Mouse (Mus musculus) heart, embryonic 13.5 days (tissue): ENCODE measurements around the gene Dot1l. TPM values are rescaled to one million over a fixed set of nuclear protein-coding genes. Genes with fewer than 3 reads are reported as not detected.
"Not testable (repeated sequence)": the region's sequence is repeated elsewhere in the genome, so short reads cannot be mapped to it uniquely, and the experiment has no call there.

Experiments
- ATAC-seq: fragments of 200-750 bp; cut with Nextera tagmentation; 2 replicates; pipeline ENCODE4 v1.8.0; 2017; ENCODE audit warnings: moderate TSS enrichment; ENCODE audit not compliant: insufficient number of reproducible peaks, low FRiP score, low TSS enrichment; ENCODE audit errors: extremely low read depth
- H3K27ac ChIP-seq: fragments of 300-500 bp; sonication (generic); replicated peaks from 2 replicates; pipeline ENCODE4 v1.5.1; 2015; ENCODE audit warnings: moderate library complexity, mild to moderate bottlenecking, inconsistent platforms
- H3K27me3 ChIP-seq: fragments of 300-500 bp; sonication (generic); replicated peaks from 2 replicates; pipeline ENCODE4 v1.6.1; 2015; ENCODE audit warnings: mild to moderate bottlenecking, inconsistent platforms
- H3K36me3 ChIP-seq: fragments of 300-500 bp; sonication (generic); 2 replicates; pipeline ENCODE4 v1.6.1; 2015; ENCODE audit warnings: mild to moderate bottlenecking, inconsistent platforms
- H3K4me1 ChIP-seq: fragments of 300-500 bp; sonication (generic); 2 replicates; pipeline ENCODE4 v1.6.1; 2015; ENCODE audit warnings: inconsistent platforms
- H3K4me2 ChIP-seq: fragments of 300-500 bp; sonication (generic); 2 replicates; pipeline ENCODE4 v1.6.1; 2015; ENCODE audit warnings: inconsistent platforms, mild to moderate bottlenecking, moderate library complexity
- H3K4me3 ChIP-seq: fragments of 300-500 bp; sonication (generic); 2 replicates; pipeline ENCODE4 v1.5.1; 2015; ENCODE audit warnings: moderate library complexity, mild to moderate bottlenecking, inconsistent platforms
- H3K9ac ChIP-seq: fragments of 300-500 bp; sonication (generic); 2 replicates; pipeline ENCODE4 v1.6.1; 2015; ENCODE audit warnings: inconsistent platforms, mild to moderate bottlenecking, moderate library complexity
- H3K9me3 ChIP-seq: fragments of 300-500 bp; sonication (generic); 2 replicates; pipeline ENCODE4 v1.6.1; 2016; ENCODE audit warnings: inconsistent platforms
- WGBS: fragments of 180-500 bp; shearing (Covaris S2); methylation state at CpG from one replicate; pipeline ENCODE4 v1.1.7; 2015; ENCODE audit warnings: mixed read lengths; 5-methylcytosine and 5-hydroxymethylcytosine counted together
- polyA plus RNA-seq: library from polyadenylated mRNA; unstranded; fragments of >200 nt; fragmentation: Nextera tagmentation; extraction: Ambion mirVana; gene quantifications from 2 replicates; pipeline ENCODE4 v1.2.1, GENCODE M21; 2015

The Dot1l gene
- polyA plus RNA-seq, 1 experiment from 2014 or later: 17.9 TPM

GRCm38 (mm10) chr10:80814800-80815199 lies 59.8 kb downstream of the Dot1l start:
- 59% methylated on average over 7 of the region's 7 CpGs for WGBS
- Histone ChIP-seq H3K4me2 (no peak overlapping the region), H3K4me3 (no peak overlapping the region), H3K9ac (no peak overlapping the region), H3K9me3 (no peaks in the 10 kb centered on the region), H3K27me3 (peaks cover 19% of the 10 kb centered on the region), H3K27ac (no peak overlapping the region), H3K36me3 (no peaks in the 10 kb centered on the region), H3K4me1 (peaks cover 20% of the 10 kb centered on the region)
- ATAC-seq: no peak

DNA sequence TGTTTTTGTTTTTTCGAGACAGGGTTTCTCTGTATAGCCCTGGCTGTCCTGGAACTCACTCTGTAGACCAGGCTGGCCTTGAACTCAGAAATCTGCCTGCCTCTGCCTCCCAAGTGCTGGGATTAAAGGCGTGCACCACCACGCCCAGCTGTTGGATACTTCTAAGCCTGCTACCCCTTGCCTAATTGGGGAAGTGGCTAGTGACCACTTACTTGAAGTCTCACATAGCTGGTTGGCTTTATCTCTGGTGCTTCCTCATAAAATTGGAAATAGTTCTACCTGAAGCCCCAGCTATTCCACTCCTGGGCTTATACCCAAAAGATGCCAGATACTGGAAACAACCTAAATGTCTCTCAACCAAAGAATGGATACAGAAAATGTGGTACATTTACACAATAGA lies 61.3 kb downstream of the Dot1l start:
- not testable (repeated sequence) for ATAC-seq, H3K36me3 ChIP-seq, H3K4me3 ChIP-seq, H3K9ac ChIP-seq, H3K9me3 ChIP-seq, H3K27ac ChIP-seq, H3K4me2 ChIP-seq
- peaks cover 11% of the 10 kb centered on the region; the same call in 1 of the 2 replicates for H3K27me3 ChIP-seq
- whole genome bisulfite sequencing: 79% methylated on average over 3 of the region's 3 CpGs
- H3K4me1 ChIP-seq: peaks cover 12% of the 10 kb centered on the region; the same call in 1 of the 2 replicates

DNA sequence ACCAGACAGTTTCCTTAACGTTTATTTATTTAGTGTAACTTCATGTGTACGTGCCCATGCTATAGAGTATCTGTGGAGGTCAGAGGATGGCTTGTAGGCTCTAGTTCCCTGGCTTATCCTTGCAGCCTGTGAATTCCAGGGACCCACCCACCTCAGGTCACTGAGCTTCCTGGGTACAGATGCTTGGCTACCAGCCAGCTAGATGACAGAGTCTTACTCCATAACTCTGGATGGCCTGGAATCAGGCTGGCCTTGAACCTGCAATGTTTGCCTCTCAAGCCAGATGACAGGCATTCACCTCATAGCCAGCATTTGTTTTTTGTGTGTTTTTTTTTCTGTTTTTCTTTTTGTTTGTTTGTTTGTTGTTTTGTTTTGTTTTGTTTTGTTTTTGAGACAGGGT lies 62.2 kb downstream of the Dot1l start:
- H3K36me3 ChIP-seq: no peaks in the 10 kb centered on the region
- 49% methylated on average over 2 of the region's 2 CpGs for WGBS
- no peak overlapping the region for H3K4me3 ChIP-seq
- H3K9me3 ChIP-seq: no peaks in the 10 kb centered on the region
- no peak overlapping the region for H3K27ac ChIP-seq
- H3K9ac ChIP-seq: no peak overlapping the region
- no peak for ATAC-seq
- peaks cover 11% of the 10 kb centered on the region; the same call in 1 of the 2 replicates for H3K27me3 ChIP-seq
- peaks cover 10% of the 10 kb centered on the region; the same call in 1 of the 2 replicates for H3K4me1 ChIP-seq
- no peak overlapping the region for H3K4me2 ChIP-seq

- not testable (repeated sequence) for ATAC-seq, H3K27me3 ChIP-seq, H3K4me3 ChIP-seq, H3K4me1 ChIP-seq, H3K9ac ChIP-seq, H3K9me3 ChIP-seq, H3K36me3 ChIP-seq, H3K4me2 ChIP-seq, H3K27ac ChIP-seq
- 81% methylated on average over 7 of the region's 7 CpGs for WGBS
Measured at GRCm38 (mm10) chr10:80817955-80818354, 62.9 kb downstream of the Dot1l start.

DNA sequence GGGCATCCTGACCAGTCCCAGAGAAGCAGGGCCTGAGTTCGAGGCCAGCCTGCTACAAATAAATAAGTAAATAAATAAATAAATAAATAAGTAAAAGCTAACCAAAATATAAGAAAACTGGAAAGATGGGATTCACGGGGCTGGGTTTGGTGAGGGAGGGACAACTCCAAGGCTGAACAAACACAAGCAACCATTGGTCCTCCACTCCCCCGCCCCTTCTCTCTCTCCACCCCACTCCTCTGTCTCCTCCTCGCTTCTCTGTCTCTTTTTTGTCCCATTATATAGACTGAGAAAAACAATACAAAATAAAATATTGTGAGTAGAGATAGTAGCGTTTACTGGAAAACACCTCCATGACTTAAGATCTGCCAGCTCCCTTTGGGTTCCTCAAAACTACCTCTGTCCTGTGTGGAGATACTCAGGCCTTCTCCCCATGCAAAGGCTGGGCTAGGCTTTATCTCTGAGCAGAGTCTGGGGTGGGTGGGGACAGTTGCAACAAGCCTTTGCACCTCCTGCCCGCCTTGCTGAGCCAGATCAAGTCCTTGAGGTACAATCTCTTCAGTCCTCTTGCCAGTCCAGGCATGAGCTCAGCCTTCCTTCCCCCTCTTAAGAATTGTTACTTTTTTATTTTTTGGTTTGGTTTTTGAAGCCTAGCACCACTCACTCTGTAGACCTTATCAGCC lies 63.7 kb downstream of the Dot1l start:
- WGBS: 52% methylated on average over 6 of the region's 6 CpGs
- no peak for ATAC-seq

DNA sequence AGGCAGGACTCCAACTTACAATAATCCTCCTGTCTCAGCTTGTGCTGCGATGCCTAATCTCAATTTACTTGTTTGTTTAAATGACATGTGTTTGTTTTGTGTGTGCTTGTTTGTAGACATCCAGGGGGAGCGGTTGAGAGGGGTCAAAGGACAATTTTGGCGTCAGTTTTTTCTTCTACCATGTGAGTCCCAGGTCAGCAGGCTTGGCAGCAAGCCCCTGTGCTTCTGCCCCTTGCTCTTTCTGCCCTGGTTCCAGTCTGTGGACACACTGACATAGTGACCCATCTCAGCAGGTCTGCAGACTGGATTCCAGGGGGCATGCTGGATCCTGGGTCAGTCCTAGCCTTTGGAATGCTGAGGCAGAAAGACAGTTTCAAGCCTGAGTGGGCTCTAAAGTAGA lies 64.4 kb downstream of the Dot1l start:
- Histone ChIP-seq H3K27ac (no peak overlapping the region), H3K4me3 (no peak overlapping the region), H3K4me2 (no peak overlapping the region), H3K9me3 (no peaks in the 10 kb centered on the region), H3K27me3 (no peaks in the 10 kb centered on the region), H3K36me3 (no peaks in the 10 kb centered on the region), H3K9ac (no peak overlapping the region; the same call in 1 of the 2 replicates), H3K4me1 (0 out of 2 replicates have a peak, but pooled peaks cover 7% of the 10 kb centered on the region)
- no peak for ATAC-seq
- 52% methylated on average over 3 of the region's 3 CpGs for WGBS

More for the DNA sequence above, 63.7 kb downstream of the Dot1l start:
- H3K4me2 ChIP-seq: no peak overlapping the region
- H3K4me3 ChIP-seq: no peak overlapping the region
- no peak overlapping the region for H3K27ac ChIP-seq
- no peaks in the 10 kb centered on the region for H3K27me3 ChIP-seq
- H3K36me3 ChIP-seq: no peaks in the 10 kb centered on the region
- H3K4me1 ChIP-seq: 0 out of 2 replicates have a peak, but pooled peaks cover 4% of the 10 kb centered on the region
- H3K9me3 ChIP-seq: no peaks in the 10 kb centered on the region
- H3K9ac ChIP-seq: 0 out of 2 replicates have a peak overlapping the region, but pooled peaks have one; percentile 47

GRCm38 (mm10) chr10:80821991-80822390 lies 67.0 kb downstream of the Dot1l start:
- Histone ChIP-seq H3K4me1 (0 out of 2 replicates have a peak, but pooled peaks cover 7% of the 10 kb centered on the region), H3K27ac (no peak overlapping the region), H3K4me2 (no peak overlapping the region), H3K27me3 (no peaks in the 10 kb centered on the region), H3K9ac (no peak overlapping the region), H3K4me3 (no peak overlapping the region), H3K36me3 (no peaks in the 10 kb centered on the region), H3K9me3 (no peaks in the 10 kb centered on the region)
- no peak for ATAC-seq
- 46% methylated on average over 2 of the region's 2 CpGs for WGBS

DNA sequence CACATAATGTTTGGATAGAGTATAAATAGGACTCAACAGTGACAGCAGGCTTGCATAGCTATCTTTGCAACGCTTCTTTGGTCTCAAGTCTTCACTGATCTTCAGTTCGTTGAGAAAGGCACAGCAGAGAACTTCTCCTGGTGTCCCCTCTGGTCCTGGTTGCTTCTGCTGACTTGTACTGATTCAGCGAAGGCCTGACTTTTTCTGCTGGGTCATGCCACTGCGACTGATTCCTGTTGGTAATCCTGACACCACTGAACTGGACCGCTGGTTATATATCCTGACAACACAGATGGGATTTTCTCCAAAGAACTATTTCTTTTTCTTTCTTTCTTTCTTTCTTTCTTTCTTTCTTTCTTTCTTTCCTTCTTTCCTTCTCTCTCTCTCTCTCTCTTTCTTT lies 67.5 kb downstream of the Dot1l start:
- H3K27me3 ChIP-seq: no peaks in the 10 kb centered on the region
- 77% methylated on average over 5 of the region's 5 CpGs for WGBS
- no peak for ATAC-seq

GRCm38 (mm10) chr10:80823316-80823715 lies 68.3 kb downstream of the Dot1l start:
- Histone ChIP-seq H3K4me1 (peaks cover 16% of the 10 kb centered on the region), H3K36me3 (peaks cover 6% of the 10 kb centered on the region), H3K9ac (no peak overlapping the region), H3K9me3 (no peaks in the 10 kb centered on the region), H3K4me3 (no peak overlapping the region), H3K27ac (no peak overlapping the region), H3K4me2 (no peak overlapping the region), H3K27me3 (no peaks in the 10 kb centered on the region)
- no peak for ATAC-seq
- WGBS: 87% methylated on average over 1 of the region's 1 CpGs

More for the DNA sequence above, 67.5 kb downstream of the Dot1l start:
- Histone ChIP-seq H3K36me3 (no peaks in the 10 kb centered on the region), H3K27ac (no peak overlapping the region), H3K4me1 (peaks cover 8% of the 10 kb centered on the region), H3K4me2 (no peak overlapping the region), H3K4me3 (no peak overlapping the region), H3K9me3 (no peaks in the 10 kb centered on the region), H3K9ac (no peak overlapping the region)

DNA sequence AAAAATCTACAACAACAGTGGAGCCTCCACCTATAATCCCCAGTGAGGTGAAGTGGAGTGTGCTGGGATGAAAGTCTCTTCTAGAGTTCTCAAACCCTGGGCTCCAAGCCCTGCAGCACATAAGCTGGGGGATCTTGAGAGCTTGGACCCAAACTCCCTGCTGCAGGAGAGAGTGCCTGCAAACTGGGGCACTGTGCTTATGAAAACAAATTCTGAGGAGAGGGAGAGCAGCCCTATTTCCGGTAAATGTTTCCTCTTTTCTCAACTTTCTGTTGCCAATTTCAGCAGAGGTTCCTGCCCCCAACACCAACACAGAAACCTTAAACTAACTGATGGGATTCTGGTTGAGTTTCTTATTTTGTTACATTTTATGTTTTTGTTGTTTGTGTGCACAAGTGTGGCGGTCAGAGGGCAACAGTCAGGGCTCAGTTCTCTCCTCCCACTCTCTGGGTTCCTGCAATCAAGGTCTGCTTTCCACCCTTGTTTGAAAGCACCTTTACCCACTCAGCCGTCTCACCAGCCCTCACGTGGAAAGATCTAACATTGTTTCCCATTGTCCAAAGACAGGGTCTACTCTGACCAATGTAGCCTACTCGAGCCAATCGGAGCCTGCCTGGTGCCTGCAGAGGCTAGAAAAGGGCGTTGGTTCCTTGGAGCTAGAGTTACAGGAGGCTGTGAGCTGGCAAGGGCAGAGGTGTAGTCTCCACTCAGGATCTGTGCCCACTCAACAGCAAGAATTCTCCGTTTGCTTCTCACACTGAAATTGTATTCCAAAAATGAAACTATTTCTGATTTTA lies 69.0 kb downstream of the Dot1l start:
- Histone ChIP-seq H3K27ac (peak overlapping the region; percentile 29; the same call in 1 of the 2 replicates), H3K27me3 (no peaks in the 10 kb centered on the region), H3K4me1 (peaks cover 17% of the 10 kb centered on the region), H3K4me2 (0 out of 2 replicates have a peak overlapping the region, but pooled peaks have one; percentile 13), H3K9ac (no peak overlapping the region), H3K9me3 (no peaks in the 10 kb centered on the region), H3K36me3 (peaks cover 11% of the 10 kb centered on the region), H3K4me3 (no peak overlapping the region)
- 54% methylated on average over 8 of the region's 8 CpGs for WGBS
- no peak for ATAC-seq

- WGBS: 72% methylated on average over 2 of the region's 2 CpGs
- H3K9ac ChIP-seq: no peak overlapping the region
- no peak for ATAC-seq
Measured at GRCm38 (mm10) chr10:80824827-80825226, 69.8 kb downstream of the Dot1l start.

More at GRCm38 (mm10) chr10:80824827-80825226, 69.8 kb downstream of the Dot1l start:
- no peaks in the 10 kb centered on the region for H3K9me3 ChIP-seq
- peaks cover 19% of the 10 kb centered on the region for H3K36me3 ChIP-seq
- no peaks in the 10 kb centered on the region for H3K27me3 ChIP-seq
- peaks cover 24% of the 10 kb centered on the region for H3K4me1 ChIP-seq
- H3K4me2 ChIP-seq: no peak overlapping the region
- H3K4me3 ChIP-seq: no peak overlapping the region
- H3K27ac ChIP-seq: no peak overlapping the region
